Mouse (Mus musculus): ENCODE measurements at regions not wholly inside any gene's neighbourhood (a gene's known extent, or its start where the extent isn't known, plus 50 kb on each side); places are given as distances from the start of the nearest gene placed in this dataset.

DNA sequence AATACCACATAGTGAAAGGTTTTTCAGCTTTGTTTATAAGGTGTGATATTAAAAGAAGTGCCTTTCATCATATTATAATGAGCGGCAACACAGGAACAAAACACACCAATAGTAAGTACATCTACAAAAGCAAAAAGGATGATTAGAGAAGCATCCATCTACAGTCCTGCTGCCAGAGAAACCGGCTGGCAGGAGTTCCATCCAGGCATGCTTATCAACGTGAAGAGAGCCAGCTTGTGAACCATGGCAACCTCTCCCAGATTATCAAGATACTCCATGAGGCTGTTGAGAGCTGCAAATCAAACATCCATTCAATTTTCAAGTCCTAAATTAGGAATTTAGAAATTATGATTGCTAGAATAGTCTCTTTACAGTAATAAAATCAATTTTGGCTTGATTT is 590.1 kb downstream of the Kctd12 start:
- no peak overlapping the region for H3K4me3 ChIP-seq (replicated peaks)
- H3K4me1 ChIP-seq: no peaks in the 10 kb centered on the region
- H3K4me2 ChIP-seq (replicated peaks): no peak overlapping the region
- no peaks in the 10 kb centered on the region for H3K9me3 ChIP-seq (replicated peaks)
- WGBS: 84% methylated on average over 3 of the region's 3 CpGs
- H3K27me3 ChIP-seq: no peaks in the 10 kb centered on the region
- H3K36me3 ChIP-seq: no peaks in the 10 kb centered on the region
- H3K27ac ChIP-seq (replicated peaks): no peak overlapping the region
- ATAC-seq (ENCODE audit: insufficient number of reproducible peaks, low FRiP score, low TSS enrichment, low read depth): no peak
- no peak overlapping the region for H3K9ac ChIP-seq

DNA sequence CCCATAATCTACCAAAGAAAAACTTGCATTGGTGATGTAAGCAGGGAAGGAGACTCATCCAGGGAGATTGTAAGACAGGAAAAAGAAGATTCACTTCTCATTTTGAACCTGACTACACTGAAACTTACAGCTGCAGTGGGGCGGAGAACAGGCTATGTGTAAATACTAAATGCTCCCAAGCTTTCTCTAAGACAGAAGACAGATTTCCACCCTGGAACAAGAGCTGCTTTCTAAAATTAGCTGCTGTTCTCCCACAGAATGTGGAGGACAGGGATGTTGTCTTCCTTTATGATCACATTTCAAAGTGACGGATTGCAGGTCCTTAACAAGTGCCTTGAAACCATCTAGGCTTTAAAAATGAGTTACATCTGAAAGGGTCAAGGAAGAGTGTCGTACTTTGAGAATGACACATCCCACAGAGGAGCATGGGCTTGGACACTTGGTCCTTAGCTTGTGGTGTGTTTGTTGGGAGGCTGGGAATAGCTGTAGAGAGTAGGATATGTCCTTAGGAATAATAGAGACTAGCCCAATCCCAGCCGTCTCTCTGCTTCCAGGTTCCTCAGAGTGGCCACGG is 609.4 kb downstream of the Kctd12 start:
- no peak for ATAC-seq (ENCODE audit: insufficient number of reproducible peaks, low FRiP score, low TSS enrichment, low read depth)
- Histone ChIP-seq H3K9ac (no peak overlapping the region), H3K9me3 (replicated peaks) (no peaks in the 10 kb centered on the region), H3K27ac (replicated peaks) (no peak overlapping the region), H3K4me2 (replicated peaks) (no peak overlapping the region), H3K36me3 (no peaks in the 10 kb centered on the region), H3K4me3 (replicated peaks) (no peak overlapping the region), H3K27me3 (no peaks in the 10 kb centered on the region), H3K4me1 (no peaks in the 10 kb centered on the region)
- 73% methylated on average over 5 of the region's 5 CpGs for WGBS

DNA sequence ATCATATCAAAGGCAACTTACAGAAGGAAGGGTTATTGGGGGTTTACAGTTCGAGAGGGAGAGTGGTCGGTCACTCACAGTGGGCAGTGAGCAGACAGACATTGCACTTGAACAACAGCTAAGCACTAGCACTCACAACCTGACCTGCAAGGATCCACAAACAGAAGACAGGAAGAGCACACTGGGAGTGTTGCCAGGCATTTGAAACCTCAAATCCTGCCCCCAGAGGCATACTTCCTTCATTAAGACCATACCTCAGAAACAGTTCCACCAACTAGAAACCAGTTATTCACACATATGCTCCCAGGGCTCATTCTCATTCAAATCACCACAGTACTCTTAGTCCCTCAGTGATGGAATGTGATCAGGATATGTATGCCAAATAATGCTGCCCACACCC is 620.8 kb downstream of the Kctd12 start:
- no peaks in the 10 kb centered on the region for H3K9me3 ChIP-seq (replicated peaks)
- WGBS: 79% methylated on average over 2 of the region's 2 CpGs

DNA sequence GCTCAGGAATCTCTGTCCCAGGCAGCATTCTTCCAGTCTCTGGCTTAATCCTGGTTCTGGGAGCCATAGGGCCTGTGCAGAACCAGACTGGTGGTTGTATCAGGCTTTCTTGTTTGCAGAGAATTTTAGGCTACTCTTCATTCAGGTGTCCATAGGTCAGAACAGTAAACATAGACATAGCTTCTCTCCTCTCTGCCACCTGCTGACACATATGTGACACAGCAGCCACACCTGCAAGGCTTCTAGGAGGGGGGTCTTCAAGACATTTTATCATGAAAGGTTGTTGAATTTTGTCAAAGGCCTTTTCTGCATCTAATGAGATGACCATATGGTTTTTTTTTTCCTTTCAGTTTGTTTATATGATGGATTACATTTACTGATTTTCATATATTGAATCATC is 599.7 kb downstream of the Lmo7 start:
- H3K4me3 ChIP-seq (replicated peaks): no peak overlapping the region
- ATAC-seq (ENCODE audit: insufficient number of reproducible peaks, low FRiP score, low TSS enrichment, low read depth): no peak

More for the DNA sequence above, 620.8 kb downstream of the Kctd12 start:
- H3K4me1 ChIP-seq: 0 out of 2 replicates have a peak, but pooled peaks cover 3% of the 10 kb centered on the region
- H3K27ac ChIP-seq (replicated peaks): no peak overlapping the region
- H3K4me2 ChIP-seq (replicated peaks): no peak overlapping the region
- no peak overlapping the region for H3K4me3 ChIP-seq (replicated peaks)
- H3K27me3 ChIP-seq: no peaks in the 10 kb centered on the region
- H3K36me3 ChIP-seq: no peaks in the 10 kb centered on the region
- no peak overlapping the region for H3K9ac ChIP-seq
- no peak for ATAC-seq (ENCODE audit: insufficient number of reproducible peaks, low FRiP score, low TSS enrichment, low read depth)

DNA sequence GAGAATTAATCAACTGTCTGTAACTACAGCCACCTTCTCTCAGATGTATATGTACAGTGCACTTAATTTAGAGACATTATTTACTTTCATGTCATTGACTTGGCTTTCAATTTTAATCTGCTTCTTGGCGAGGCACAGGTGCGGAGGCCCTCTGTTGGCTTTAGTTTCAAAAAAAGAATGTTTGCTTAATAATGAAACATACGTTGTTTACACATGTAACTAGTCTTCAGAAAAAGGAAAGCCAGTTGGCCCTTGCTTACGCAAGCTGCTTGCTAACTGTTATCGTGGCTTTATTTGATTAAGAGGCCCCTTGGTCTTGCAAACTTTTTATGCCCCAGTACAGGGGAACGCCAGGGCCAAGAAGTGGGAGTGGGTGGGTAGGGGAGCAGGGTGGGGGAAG is 576.6 kb downstream of the Lmo7 start:
- no peaks in the 10 kb centered on the region for H3K9me3 ChIP-seq (replicated peaks)
- no peak overlapping the region for H3K9ac ChIP-seq
- no peak overlapping the region for H3K4me3 ChIP-seq (replicated peaks)
- no peaks in the 10 kb centered on the region for H3K27me3 ChIP-seq
- no peaks in the 10 kb centered on the region for H3K4me1 ChIP-seq
- no peak overlapping the region for H3K27ac ChIP-seq (replicated peaks)
- H3K4me2 ChIP-seq (replicated peaks): no peak overlapping the region
- H3K36me3 ChIP-seq: no peaks in the 10 kb centered on the region
- ATAC-seq (ENCODE audit: insufficient number of reproducible peaks, low FRiP score, low TSS enrichment, low read depth): no peak
- 74% methylated on average over 6 of the region's 6 CpGs for WGBS

More for the DNA sequence above, 599.7 kb downstream of the Lmo7 start:
- H3K4me2 ChIP-seq (replicated peaks): no peak overlapping the region
- no peaks in the 10 kb centered on the region for H3K27me3 ChIP-seq
- H3K36me3 ChIP-seq: no peaks in the 10 kb centered on the region
- H3K27ac ChIP-seq (replicated peaks): no peak overlapping the region
- no peaks in the 10 kb centered on the region for H3K4me1 ChIP-seq
- no peaks in the 10 kb centered on the region for H3K9me3 ChIP-seq (replicated peaks)
- H3K9ac ChIP-seq: no peak overlapping the region

DNA sequence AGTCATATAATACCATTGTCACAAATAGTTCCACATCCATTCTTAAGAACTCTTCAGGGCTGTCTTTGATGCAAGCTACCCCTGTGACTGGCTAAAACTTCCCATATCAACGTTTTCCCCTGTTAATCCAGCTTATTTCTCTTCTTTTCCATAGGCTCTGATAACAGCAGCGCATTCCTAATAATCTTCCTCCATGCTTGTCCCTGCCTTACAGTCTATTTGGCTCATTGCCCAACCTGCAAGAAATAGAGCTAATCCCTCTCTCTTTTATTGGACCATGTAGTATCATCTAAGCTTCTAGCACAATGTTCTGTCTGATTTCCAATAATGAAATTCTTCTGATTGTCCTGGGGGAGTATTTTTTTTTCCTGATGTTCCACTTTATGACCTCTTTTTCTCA is 573.1 kb downstream of the Lmo7 start:
- H3K9me3 ChIP-seq (replicated peaks): no peaks in the 10 kb centered on the region
- 67% methylated on average over 2 of the region's 2 CpGs for WGBS
- no peaks in the 10 kb centered on the region for H3K27me3 ChIP-seq

DNA sequence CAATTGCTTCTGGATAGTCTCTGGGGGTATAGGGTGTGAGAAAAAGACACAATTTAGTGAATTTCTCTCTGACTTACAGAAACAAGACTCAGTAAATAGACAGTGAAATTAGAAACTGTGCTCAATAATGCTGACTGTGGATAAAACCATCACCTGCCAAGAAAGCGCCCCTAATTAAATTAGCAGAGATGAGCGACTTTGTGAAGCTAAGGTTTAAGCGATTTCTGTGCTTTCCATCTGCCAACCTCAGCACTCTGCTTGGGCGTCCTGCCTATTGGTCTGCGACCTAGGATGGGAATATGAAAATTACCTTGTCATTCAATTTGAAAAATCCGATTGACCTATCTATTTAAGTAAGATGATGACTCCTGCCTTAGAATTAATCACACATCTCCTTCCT is 570.5 kb downstream of the Lmo7 start:
- Histone ChIP-seq H3K4me3 (replicated peaks) (no peak overlapping the region), H3K4me1 (no peaks in the 10 kb centered on the region), H3K27me3 (no peaks in the 10 kb centered on the region), H3K9me3 (replicated peaks) (no peaks in the 10 kb centered on the region), H3K9ac (no peak overlapping the region), H3K27ac (replicated peaks) (no peak overlapping the region), H3K36me3 (no peaks in the 10 kb centered on the region), H3K4me2 (replicated peaks) (no peak overlapping the region)
- 87% methylated on average over 6 of the region's 6 CpGs for WGBS
- no peak for ATAC-seq (ENCODE audit: insufficient number of reproducible peaks, low FRiP score, low TSS enrichment, low read depth)

More for the DNA sequence above, 573.1 kb downstream of the Lmo7 start:
- Histone ChIP-seq H3K4me2 (replicated peaks) (no peak overlapping the region), H3K4me1 (no peaks in the 10 kb centered on the region), H3K36me3 (no peaks in the 10 kb centered on the region), H3K9ac (no peak overlapping the region), H3K4me3 (replicated peaks) (no peak overlapping the region), H3K27ac (replicated peaks) (no peak overlapping the region)
- no peak for ATAC-seq (ENCODE audit: insufficient number of reproducible peaks, low FRiP score, low TSS enrichment, low read depth)

DNA sequence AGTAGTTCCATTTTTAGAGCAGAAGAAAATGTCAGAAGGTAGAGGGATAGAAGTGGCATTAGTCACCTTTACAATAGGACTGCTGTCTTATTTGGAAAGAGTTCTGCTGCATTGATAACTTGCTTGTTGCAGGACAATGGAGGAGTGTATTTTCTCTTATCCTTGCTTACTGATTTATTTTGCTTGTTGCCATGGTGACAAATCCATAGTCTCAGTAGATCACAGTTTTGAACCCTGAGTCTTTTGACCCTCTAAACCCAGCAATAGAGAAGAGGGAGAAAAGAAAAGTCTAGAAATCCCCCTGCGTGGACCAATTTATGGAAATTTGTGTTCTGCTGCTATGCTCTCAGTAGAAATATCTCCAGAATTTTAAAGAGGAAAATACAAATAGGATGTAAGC is 561.6 kb downstream of the Lmo7 start:
- no peaks in the 10 kb centered on the region for H3K36me3 ChIP-seq
- no peaks in the 10 kb centered on the region for H3K27me3 ChIP-seq
- no peak overlapping the region for H3K4me3 ChIP-seq (replicated peaks)
- no peak overlapping the region for H3K9ac ChIP-seq
- no peaks in the 10 kb centered on the region for H3K9me3 ChIP-seq (replicated peaks)
- no peaks in the 10 kb centered on the region for H3K4me1 ChIP-seq
- H3K4me2 ChIP-seq (replicated peaks): no peak overlapping the region
- H3K27ac ChIP-seq (replicated peaks): no peak overlapping the region
- 66% methylated on average over 1 of the region's 1 CpGs for WGBS
- no peak for ATAC-seq (ENCODE audit: insufficient number of reproducible peaks, low FRiP score, low TSS enrichment, low read depth)

DNA sequence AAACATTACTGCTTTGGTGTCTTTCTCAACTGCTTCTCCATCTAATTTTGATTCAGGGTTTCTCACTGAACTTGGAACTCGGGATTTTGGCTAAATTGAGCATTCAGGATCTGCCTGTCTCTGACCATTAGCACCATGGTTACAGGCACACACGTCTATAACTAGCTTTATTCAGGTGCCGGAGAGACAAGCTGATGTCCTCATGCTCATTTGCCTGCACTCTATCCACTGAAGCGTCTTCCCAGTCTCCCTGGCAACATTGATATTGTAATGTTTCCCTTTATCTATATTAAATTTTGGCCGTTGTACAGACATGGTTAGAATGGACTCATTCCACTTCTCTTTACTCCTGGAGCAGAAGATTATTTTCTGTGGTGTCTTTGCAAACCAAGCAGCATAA is 520.3 kb downstream of the Lmo7 start:
- no peak overlapping the region for H3K4me3 ChIP-seq (replicated peaks)
- no peak overlapping the region for H3K4me2 ChIP-seq (replicated peaks)
- no peak overlapping the region for H3K9ac ChIP-seq
- no peaks in the 10 kb centered on the region for H3K36me3 ChIP-seq
- H3K4me1 ChIP-seq: no peaks in the 10 kb centered on the region
- ATAC-seq (ENCODE audit: insufficient number of reproducible peaks, low FRiP score, low TSS enrichment, low read depth): no peak
- no peak overlapping the region for H3K27ac ChIP-seq (replicated peaks)
- 81% methylated on average over 5 of the region's 5 CpGs for WGBS
- no peaks in the 10 kb centered on the region for H3K9me3 ChIP-seq (replicated peaks)
- H3K27me3 ChIP-seq: no peaks in the 10 kb centered on the region

DNA sequence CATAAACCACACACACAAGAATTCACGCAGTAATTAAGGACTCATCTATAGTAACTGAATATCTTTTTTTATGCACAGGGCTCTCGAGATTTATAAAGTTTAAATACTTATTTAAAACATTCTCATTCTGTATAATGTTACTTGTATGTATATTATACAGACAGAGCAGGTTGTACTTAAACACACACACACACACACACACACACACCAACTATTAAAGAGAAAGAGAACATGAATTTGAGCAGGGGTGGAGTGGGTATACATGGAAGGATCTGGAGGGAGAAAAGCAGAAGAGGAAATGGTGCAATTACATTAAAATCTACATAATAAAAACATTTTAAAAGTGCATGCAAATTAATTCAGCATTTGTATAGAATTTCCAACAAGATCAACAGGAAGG is 518.8 kb downstream of the Lmo7 start:
- Histone ChIP-seq H3K9me3 (replicated peaks) (no peaks in the 10 kb centered on the region), H3K36me3 (no peaks in the 10 kb centered on the region), H3K4me3 (replicated peaks) (no peak overlapping the region), H3K4me1 (no peaks in the 10 kb centered on the region), H3K9ac (no peak overlapping the region), H3K4me2 (replicated peaks) (no peak overlapping the region), H3K27ac (replicated peaks) (no peak overlapping the region), H3K27me3 (no peaks in the 10 kb centered on the region)
- no peak for ATAC-seq (ENCODE audit: insufficient number of reproducible peaks, low FRiP score, low TSS enrichment, low read depth)
- 63% methylated on average over 2 of the region's 2 CpGs for WGBS

DNA sequence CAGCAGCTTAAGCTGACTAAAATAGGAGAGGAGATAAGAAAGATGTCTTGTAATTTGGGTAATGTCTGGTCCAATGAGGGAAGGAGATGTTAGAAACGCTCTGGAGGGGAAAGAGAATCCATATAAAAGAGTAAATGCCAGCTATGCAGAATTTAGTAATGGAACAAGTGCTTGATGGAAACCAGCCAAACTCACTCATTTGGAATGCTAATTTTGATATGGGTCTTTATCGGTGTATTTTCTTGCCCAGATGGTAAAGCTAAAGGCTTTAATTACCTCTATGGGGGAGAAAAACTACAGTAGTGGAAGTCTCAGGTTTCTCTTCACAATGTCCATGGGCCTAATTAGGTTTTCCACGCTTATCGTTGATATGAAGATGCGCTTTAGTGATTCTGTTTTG is 518.3 kb downstream of the Lmo7 start:
- 50% methylated on average over 5 of the region's 5 CpGs for WGBS
- no peak overlapping the region for H3K4me3 ChIP-seq (replicated peaks)
- ATAC-seq (ENCODE audit: insufficient number of reproducible peaks, low FRiP score, low TSS enrichment, low read depth): no peak

DNA sequence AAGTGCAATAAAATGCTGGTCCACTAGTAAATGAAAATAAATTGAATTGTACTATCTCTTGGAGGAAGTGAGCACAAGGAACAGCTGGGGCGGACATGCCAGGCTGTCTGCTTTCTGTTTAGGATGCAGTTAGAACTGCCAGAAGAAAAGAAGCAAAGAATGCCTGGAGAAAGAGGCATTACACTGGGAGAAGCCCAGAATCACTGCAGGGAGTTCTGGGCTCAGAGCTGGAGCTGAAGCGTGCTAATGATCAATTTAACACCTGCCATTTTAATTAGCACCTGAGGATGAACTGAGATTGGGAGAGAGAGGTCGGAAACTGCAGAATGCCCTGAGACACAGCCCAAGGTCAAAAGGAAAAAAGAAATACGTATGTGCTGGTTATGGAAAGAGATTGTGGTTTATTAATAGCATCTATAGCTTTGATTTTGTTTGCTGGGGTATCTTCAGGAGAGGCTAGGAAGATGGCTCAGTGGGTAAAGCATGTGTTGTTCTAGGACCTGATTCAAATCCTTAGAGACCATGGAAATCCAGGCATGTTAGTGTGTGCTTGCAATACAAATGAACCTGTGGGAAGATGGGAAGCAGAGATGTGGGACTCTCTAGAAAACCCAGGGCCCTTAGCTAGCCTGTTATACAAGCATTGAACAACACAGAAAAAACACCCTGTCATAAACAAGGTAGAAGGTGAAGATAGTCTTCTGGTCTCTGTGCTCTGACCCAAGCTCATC is 514.2 kb downstream of the Lmo7 start:
- Histone ChIP-seq H3K9me3 (replicated peaks) (no peaks in the 10 kb centered on the region), H3K4me2 (replicated peaks) (no peak overlapping the region), H3K36me3 (no peaks in the 10 kb centered on the region), H3K27me3 (no peaks in the 10 kb centered on the region), H3K4me1 (no peaks in the 10 kb centered on the region), H3K4me3 (replicated peaks) (no peak overlapping the region), H3K27ac (replicated peaks) (no peak overlapping the region), H3K9ac (no peak overlapping the region)
- no peak; the same call in 1 of the 2 replicates for ATAC-seq (ENCODE audit: insufficient number of reproducible peaks, low FRiP score, low TSS enrichment, low read depth)
- WGBS: 60% methylated on average over 4 of the region's 4 CpGs

More for the DNA sequence above, 518.3 kb downstream of the Lmo7 start:
- Histone ChIP-seq H3K9me3 (replicated peaks) (no peaks in the 10 kb centered on the region), H3K4me2 (replicated peaks) (no peak overlapping the region), H3K27me3 (no peaks in the 10 kb centered on the region), H3K27ac (replicated peaks) (no peak overlapping the region), H3K36me3 (no peaks in the 10 kb centered on the region), H3K9ac (no peak overlapping the region), H3K4me1 (no peaks in the 10 kb centered on the region)
